Mouse (Mus musculus): ENCODE data around the gene Zmym6.

GRCm38 (mm10) chr4:127091188-127091587, 14.0 kb downstream of the Zmym6 start:
- TF ChIP-seq POLR2A (IDR thresholded peaks at IDR 0.05; ENCODE audit: insufficient read depth, low read depth, low read length) (no peak), CTCF (IDR thresholded peaks at IDR 0.05) (no peak), EP300 (IDR thresholded peaks at IDR 0.05; ENCODE audit: insufficient read depth, low read depth, low read length) (no peak)
